Mouse (Mus musculus) E14TG2a.4 (cell line): Measurements from ENCODE around the gene Pf4.

Source experiments
- CTCF ChIP-seq: conservative IDR thresholded peaks from 2 replicates; pipeline ENCODE4 v1.5.1; 2014; ENCODE audit warnings: low read length
- NANOG ChIP-seq: IDR thresholded peaks from 2 replicates; pipeline ENCODE4 v1.6.1; 2014; ENCODE audit warnings: borderline replicate concordance, low read length, mixed read lengths
- POU5F1 ChIP-seq: IDR thresholded peaks from 2 replicates; pipeline ENCODE4 v1.6.1; 2014; ENCODE audit warnings: low read length, borderline replicate concordance

GRCm38 (mm10) chr5:90819756-90820155 is 47.5 kb downstream of the Pf4 start:
- TF ChIP-seq CTCF (no peak), POU5F1 (no peak), NANOG (no peak)
